In the genomic region with DNA sequence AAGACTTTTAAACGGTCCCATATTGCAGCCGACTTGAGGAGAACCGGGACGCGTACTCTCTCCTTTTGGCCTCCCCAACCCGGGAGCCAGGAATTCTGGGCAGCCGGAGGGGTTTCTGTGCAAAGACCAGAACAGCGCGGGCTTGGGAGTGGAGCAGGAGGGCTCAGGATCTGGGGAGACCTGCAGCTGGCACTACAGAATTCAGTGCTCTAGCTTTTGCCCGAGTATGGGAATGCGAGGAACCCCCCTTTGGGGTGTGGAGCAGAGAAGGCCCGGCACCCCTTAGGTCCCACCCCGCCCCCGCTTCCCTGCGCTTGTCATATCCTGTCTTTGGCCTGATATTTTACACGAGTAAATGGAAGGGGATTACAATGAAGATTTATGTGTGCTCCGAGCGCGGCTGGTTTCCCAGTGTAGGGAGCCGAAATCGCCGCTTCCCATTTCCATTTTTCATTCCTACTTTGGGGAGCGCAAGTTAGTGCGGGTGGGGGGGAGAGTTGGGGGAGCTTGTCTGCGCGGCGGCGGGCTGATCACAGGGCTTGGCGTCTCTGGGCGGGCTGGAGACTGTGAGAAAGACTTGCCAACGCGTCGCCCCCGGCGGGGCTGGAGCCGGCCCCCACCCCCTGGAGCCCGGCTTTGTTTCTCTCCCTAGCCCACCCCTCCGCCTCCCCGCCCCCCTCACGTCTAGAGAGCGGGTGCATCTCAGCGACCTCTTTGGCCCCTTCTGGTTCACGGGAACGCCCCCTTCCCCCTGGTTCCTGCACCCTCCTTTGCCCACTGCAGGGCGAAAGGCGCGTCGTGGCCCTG, we compare ENCODE assay signal across 10 mouse cellular contexts. TPM values are rescaled to one million over a fixed set of nuclear protein-coding genes. Genes with fewer than 3 reads are reported as not detected.
DNase-seq lines count a peak whose midpoint lies in the region; ATAC-seq lines count a peak whose summit lies in the region.
"Had no signal": no experiment of that assay in that cellular context is flagged by ENCODE, and none has a peak within 500 bp of the region (broad histone marks: within the 10 kb centered on the region; RNA-seq: fewer than 3 reads in every experiment).

No protein-coding gene starts in this region.

- 0 out of 2 replicates have a peak overlapping the region, but pooled peaks have one; percentile 34 for H3K9ac ChIP-seq in heart, embryonic 11.5 days (ENCODE audit: low read depth, low read length)
- H3K9ac ChIP-seq in heart, embryonic 16.5 days (ENCODE audit: low read length) = no peak overlapping the region
- H3K9ac ChIP-seq in midbrain, embryonic 15.5 days = no peak overlapping the region

- H3K4me2 ChIP-seq in heart, embryonic 11.5 days = peak overlapping the region; percentile 52
- H3K4me2 ChIP-seq in heart, embryonic 16.5 days (ENCODE audit: low read depth, low read length) = peak overlapping the region; percentile 44
- peak overlapping the region; percentile 32 for H3K4me2 ChIP-seq in midbrain, embryonic 15.5 days

- peaks cover 98% of the 10 kb centered on the region for H3K27me3 ChIP-seq in heart, embryonic 11.5 days (ENCODE audit: control insufficient read depth, insufficient read depth, low read length)
- peaks cover 84% of the 10 kb centered on the region for H3K27me3 ChIP-seq in heart, embryonic 16.5 days (ENCODE audit: control insufficient read depth, insufficient read depth, low read length)
- H3K27me3 ChIP-seq in midbrain, embryonic 15.5 days (replicated peaks) = peaks cover 75% of the 10 kb centered on the region
- H3K27me3 ChIP-seq: CH12.LX had no signal

- peaks cover 18% of the 10 kb centered on the region for H3K4me1 ChIP-seq in heart, embryonic 11.5 days (ENCODE audit: control insufficient read depth, insufficient read depth, low read length)
- H3K4me1 ChIP-seq in heart, embryonic 16.5 days (ENCODE audit: control insufficient read depth, insufficient read depth, low read length) = peaks cover 14% of the 10 kb centered on the region
- peaks cover 25% of the 10 kb centered on the region for H3K4me1 ChIP-seq in midbrain, embryonic 15.5 days

- no peak for DNase-seq in heart, adult 9 months (ENCODE audit: low spot score in 2 of 2)
- peak; percentile 25 for DNase-seq in MN1 (ENCODE audit: low spot score)
- DNase-seq in left cerebral cortex, adult 9 months (ENCODE audit: low spot score in 2 of 2) = no peak
- DNase-seq in cerebellum, adult 11-12 months = no peak
- no peak for DNase-seq in Muller cell, postnatal 12 days (ENCODE audit: inconsistent ontology term)

- peak overlapping the region; percentile 28 for H3K4me3 ChIP-seq in heart, embryonic 11.5 days (ENCODE audit: low read depth, low read length)
- H3K4me3 ChIP-seq in heart, embryonic 16.5 days (ENCODE audit: low read length) = peak overlapping the region; percentile 25
- peak overlapping the region; percentile 10 for H3K4me3 ChIP-seq in midbrain, embryonic 15.5 days

- H3K36me3 ChIP-seq in heart, embryonic 11.5 days (ENCODE audit: control insufficient read depth, insufficient read depth, low read length) = no peaks in the 10 kb centered on the region
- no peaks in the 10 kb centered on the region for H3K36me3 ChIP-seq in heart, embryonic 16.5 days (ENCODE audit: control insufficient read depth, insufficient read depth)
- H3K36me3 ChIP-seq in midbrain, embryonic 15.5 days (replicated peaks) = no peaks in the 10 kb centered on the region

- ATAC-seq in heart, embryonic 11.5 days (replicated peaks; ENCODE audit: insufficient number of reproducible peaks, low FRiP score, low TSS enrichment) = no peak
- no peak for ATAC-seq in heart, embryonic 16.5 days (replicated peaks; ENCODE audit: extremely low read depth, insufficient read depth, low FRiP score)
- no peak; the same call in 1 of the 2 replicates for ATAC-seq in midbrain, embryonic 15.5 days (replicated peaks)

- 1% methylated on average over 46 of the region's 48 CpGs for WGBS in heart, embryonic 11.5 days (ENCODE audit: insufficient replicate concordance)
- WGBS in heart, embryonic 16.5 days = under 1% methylated on average over 47 of the region's 48 CpGs
- under 1% methylated on average over 45 of the region's 48 CpGs for WGBS in midbrain, embryonic 15.5 days

- H3K9me3 ChIP-seq in heart, embryonic 11.5 days (replicated peaks; ENCODE audit: control insufficient read depth, low read length) = no peaks in the 10 kb centered on the region
- no peaks in the 10 kb centered on the region for H3K9me3 ChIP-seq in heart, embryonic 16.5 days (replicated peaks; ENCODE audit: control insufficient read depth, low read length)
- no peaks in the 10 kb centered on the region for H3K9me3 ChIP-seq in midbrain, embryonic 15.5 days

- H3K27ac ChIP-seq in heart, embryonic 11.5 days (ENCODE audit: low read depth, low read length) = no peak overlapping the region
- no peak overlapping the region for H3K27ac ChIP-seq in heart, embryonic 16.5 days (ENCODE audit: low read length)
- H3K27ac ChIP-seq in midbrain, embryonic 15.5 days = peak overlapping the region; percentile 43
- H3K27ac ChIP-seq: macrophage had no signal

RNA-seq across cellular contexts. Expression of gene Dlx2, which starts 5.7 kb away (rescaled TPM):
- 0.65 and 1.3 TPM in 2 replicates for polyA plus RNA-seq in heart, embryonic 11.5 days (2014; fragmentation: Nextera tagmentation; extraction: Ambion mirVana)
- polyA plus RNA-seq in heart, embryonic 16.5 days (2015; fragmentation: Nextera tagmentation; extraction: Ambion mirVana) = 0.11 TPM in 1 of 2 replicates, not detected in the other
- polyA plus RNA-seq in midbrain, embryonic 15.5 days (2015; fragmentation: Nextera tagmentation; extraction: Ambion mirVana) = 8.0 and 10.7 TPM in 2 replicates
- polyA plus RNA-seq: macrophage had no signal

RNA-seq across cellular contexts. Expression of gene Dlx1, which starts 12.9 kb away (rescaled TPM):
- 1.0 and 2.1 TPM in 2 replicates for polyA plus RNA-seq in heart, embryonic 11.5 days (2014; fragmentation: Nextera tagmentation; extraction: Ambion mirVana)
- 0.15 and 0.29 TPM in 2 replicates for polyA plus RNA-seq in heart, embryonic 16.5 days (2015; fragmentation: Nextera tagmentation; extraction: Ambion mirVana)
- polyA plus RNA-seq in midbrain, embryonic 15.5 days (2015; fragmentation: Nextera tagmentation; extraction: Ambion mirVana) = 44.3 and 55.9 TPM in 2 replicates
- polyA plus RNA-seq: macrophage had no signal

Comparison
In these comparisons a context has a peak if more than half of its experiments do, and no peak if none do; other contexts are left out.
1. RNA of gene Dlx1, which starts 12.9 kb away (polyA plus RNA-seq): 44.3 to 55.9 TPM in midbrain, embryonic 15.5 days; 1.0 to 2.1 TPM in heart, embryonic 11.5 days and 0.15 to 0.29 TPM in heart, embryonic 16.5 days; every median in the first group is over 10 times any median in the second.
2. Peak in every context shown above with its lines, with median percentiles within 50 percentile points of each other: H3K4me2 ChIP-seq and H3K4me3 ChIP-seq.